Mouse (Mus musculus) forebrain, embryonic 11.5 days (tissue): ENCODE data around the gene Zdhhc18. TPM values are rescaled to one million over a fixed set of nuclear protein-coding genes. Genes with fewer than 3 reads are reported as not detected.

Experiments
- ATAC-seq: fragments of 200-750 bp; cut with Nextera tagmentation; replicated peaks from 2 replicates; pipeline ENCODE4 v1.8.0; 2017; ENCODE audit warnings: moderate TSS enrichment; ENCODE audit not compliant: low FRiP score
- DNase-seq: peaks from one replicate; pipeline ENCODE4 v3.0.0-alpha.2; 2017; ENCODE audit warnings: low spot score
- H3K27ac ChIP-seq: fragments of 300-500 bp; sonication (generic); 2 replicates; pipeline ENCODE4 v1.5.1; 2014; ENCODE audit warnings: low read depth, low read length
- H3K27me3 ChIP-seq: fragments of 300-500 bp; sonication (generic); 2 replicates; pipeline ENCODE4 v1.6.1; 2014; ENCODE audit warnings: mild to moderate bottlenecking, low read length, mixed read lengths; ENCODE audit not compliant: control insufficient read depth, insufficient read depth
- H3K36me3 ChIP-seq: fragments of 300-500 bp; sonication (generic); 2 replicates; pipeline ENCODE4 v1.6.1; 2014; ENCODE audit warnings: mild to moderate bottlenecking, low read length, moderate library complexity, mixed read lengths; ENCODE audit not compliant: control insufficient read depth, insufficient read depth
- H3K4me1 ChIP-seq: fragments of 300-500 bp; sonication (generic); replicated peaks from 2 replicates; pipeline ENCODE4 v1.6.1; 2014; ENCODE audit warnings: low read length, mixed read lengths; ENCODE audit not compliant: control insufficient read depth, insufficient read depth
- H3K4me2 ChIP-seq: fragments of 300-500 bp; sonication (generic); 2 replicates; pipeline ENCODE4 v1.6.1; 2014; ENCODE audit warnings: low read depth, mild to moderate bottlenecking, low read length, moderate library complexity, mixed read lengths; ENCODE audit not compliant: severe bottlenecking
- H3K4me3 ChIP-seq: fragments of 300-500 bp; sonication (generic); 2 replicates; pipeline ENCODE4 v1.5.1; 2014; ENCODE audit warnings: low read depth, low read length
- H3K9ac ChIP-seq: fragments of 300-500 bp; sonication (generic); 2 replicates; pipeline ENCODE4 v1.6.1; 2014; ENCODE audit warnings: low read length
- H3K9me3 ChIP-seq: fragments of 300-500 bp; sonication (generic); 2 replicates; pipeline ENCODE4 v1.6.1; 2016; ENCODE audit warnings: low read length, mixed read lengths; ENCODE audit not compliant: control insufficient read depth
- WGBS: fragments of 180-500 bp; shearing (Covaris S2); extraction: QIAGEN DNeasy Blood & Tissue Kit; methylation state at CpG from one replicate; pipeline ENCODE4 v1.1.7; 2014; 5-methylcytosine and 5-hydroxymethylcytosine counted together
- polyA plus RNA-seq: library from polyadenylated mRNA; unstranded; fragments of >200 nt; fragmentation: Nextera tagmentation; extraction: Ambion mirVana; gene quantifications from 2 replicates; pipeline ENCODE4 v1.2.1, GENCODE M21; 2014

Zdhhc18 gene
- 4.8 and 6.3 TPM in 2 replicates for polyA plus RNA-seq

DNA sequence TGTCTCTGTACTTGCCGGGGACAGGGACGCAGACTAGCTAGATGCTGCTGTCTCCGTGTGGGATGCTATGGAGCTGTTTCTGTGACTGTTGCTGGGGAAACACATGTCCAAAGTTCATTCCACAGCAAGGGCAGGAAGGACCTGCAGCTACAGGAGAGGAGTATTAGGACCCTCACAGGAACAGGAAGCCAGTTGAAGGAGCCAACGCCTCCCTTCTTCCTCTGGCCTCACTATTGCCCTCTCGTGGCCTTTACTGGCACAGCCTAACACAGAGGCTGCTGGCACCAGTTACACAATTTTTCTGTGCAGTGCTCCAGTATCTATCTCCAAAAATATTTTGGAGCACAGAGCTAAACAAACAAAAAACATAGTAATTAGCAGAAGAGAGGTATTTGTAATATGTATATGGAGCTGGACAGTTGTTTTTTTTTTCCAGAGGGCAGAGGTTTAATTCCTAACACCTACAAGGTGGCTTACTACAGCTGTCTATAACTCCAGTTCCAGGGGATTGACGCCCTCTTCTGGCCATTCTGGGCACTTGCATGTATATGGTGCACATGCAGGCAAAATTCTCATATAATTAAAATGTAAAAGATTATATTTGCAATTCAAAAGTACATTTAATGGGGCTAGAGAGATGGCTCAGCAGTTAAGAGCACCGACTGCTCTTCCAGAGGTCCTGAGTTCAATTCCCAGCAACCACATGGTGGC is at the start of gene Zdhhc18:
Gene Zdhhc18, minus strand, starts transcription at position 166 of the 711 bp plus-strand sequence.
- H3K9ac ChIP-seq = no peak within 1 kb of the TSS
- ATAC-seq = no peak
- peak; percentile 82 for DNase-seq

GRCm38 (mm10) chr4:133695363-133695762 is 45.4 kb upstream of the Zdhhc18 start:
- DNase-seq (no peak), ATAC-seq (no peak)
- Histone ChIP-seq H3K9ac (no peak overlapping the region), H3K4me2 (no peak overlapping the region), H3K27ac (no peak overlapping the region), H3K27me3 (no peaks in the 10 kb centered on the region), H3K4me3 (no peak overlapping the region), H3K36me3 (peaks cover 43% of the 10 kb centered on the region), H3K4me1 (no peaks in the 10 kb centered on the region), H3K9me3 (no peaks in the 10 kb centered on the region)
- WGBS = 88% methylated on average over 3 of the region's 3 CpGs

More for the DNA sequence above, at the start of gene Zdhhc18:
- no peaks in the 10 kb centered on the region for H3K36me3 ChIP-seq
- WGBS = 37% methylated on average over 7 of the region's 7 CpGs
- H3K4me1 ChIP-seq = no peaks in the 10 kb centered on the region
- H3K4me2 ChIP-seq = peak within 1 kb of the TSS; percentile 31; the same call in 1 of the 2 replicates
- H3K27me3 ChIP-seq = no peaks in the 10 kb centered on the region
- H3K9me3 ChIP-seq = no peaks in the 10 kb centered on the region
- H3K4me3 ChIP-seq = peak within 1 kb of the TSS; percentile 10; the same call in 1 of the 2 replicates
- no peak within 1 kb of the TSS for H3K27ac ChIP-seq

GRCm38 (mm10) chr4:133690252-133690651 is 40.3 kb upstream of the Zdhhc18 start:
- DNase-seq = no peak
- no peak overlapping the region for H3K9ac ChIP-seq
- H3K27me3 ChIP-seq = no peaks in the 10 kb centered on the region
- no peaks in the 10 kb centered on the region for H3K9me3 ChIP-seq
- ATAC-seq = no peak
- H3K4me1 ChIP-seq = no peaks in the 10 kb centered on the region
- peaks cover 73% of the 10 kb centered on the region for H3K36me3 ChIP-seq
- WGBS = 79% methylated on average over 5 of the region's 5 CpGs
- no peak overlapping the region for H3K27ac ChIP-seq
- no peak overlapping the region for H3K4me2 ChIP-seq
- no peak overlapping the region for H3K4me3 ChIP-seq

- 92% methylated on average over 7 of the region's 7 CpGs for WGBS
- ATAC-seq = no peak
Observed at GRCm38 (mm10) chr4:133688417-133689067, 38.6 kb upstream of the Zdhhc18 start.

DNA sequence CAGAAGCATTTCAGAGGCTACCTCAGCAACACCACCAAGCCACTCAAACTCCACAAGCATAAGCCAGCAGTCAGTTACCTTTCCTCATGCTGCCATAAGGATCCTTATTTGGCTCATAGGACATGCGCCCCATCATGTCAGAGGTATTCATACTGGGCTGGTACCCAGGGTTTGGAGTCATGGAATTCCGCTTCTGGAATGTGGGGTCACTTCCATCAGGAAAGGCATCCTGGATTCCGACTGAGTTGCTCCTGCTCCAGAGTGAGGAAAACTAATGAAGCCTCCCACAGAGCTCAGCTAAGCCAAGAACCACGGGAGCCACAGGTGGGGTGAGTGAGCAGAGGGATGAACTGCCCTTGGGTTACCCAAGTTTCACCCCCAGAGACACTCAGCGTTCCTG is 37.2 kb upstream of the Zdhhc18 start:
- no peak for ATAC-seq
- WGBS = 87% methylated on average over 5 of the region's 5 CpGs
- H3K9ac ChIP-seq = no peak overlapping the region

More at GRCm38 (mm10) chr4:133688417-133689067, 38.6 kb upstream of the Zdhhc18 start:
- DNase-seq = no peak
- no peaks in the 10 kb centered on the region for H3K4me1 ChIP-seq
- H3K27me3 ChIP-seq = no peaks in the 10 kb centered on the region
- H3K4me2 ChIP-seq = no peak overlapping the region
- H3K9ac ChIP-seq = no peak overlapping the region
- H3K4me3 ChIP-seq = no peak overlapping the region
- H3K36me3 ChIP-seq = peaks cover 74% of the 10 kb centered on the region
- no peak overlapping the region for H3K27ac ChIP-seq
- no peaks in the 10 kb centered on the region for H3K9me3 ChIP-seq

DNA sequence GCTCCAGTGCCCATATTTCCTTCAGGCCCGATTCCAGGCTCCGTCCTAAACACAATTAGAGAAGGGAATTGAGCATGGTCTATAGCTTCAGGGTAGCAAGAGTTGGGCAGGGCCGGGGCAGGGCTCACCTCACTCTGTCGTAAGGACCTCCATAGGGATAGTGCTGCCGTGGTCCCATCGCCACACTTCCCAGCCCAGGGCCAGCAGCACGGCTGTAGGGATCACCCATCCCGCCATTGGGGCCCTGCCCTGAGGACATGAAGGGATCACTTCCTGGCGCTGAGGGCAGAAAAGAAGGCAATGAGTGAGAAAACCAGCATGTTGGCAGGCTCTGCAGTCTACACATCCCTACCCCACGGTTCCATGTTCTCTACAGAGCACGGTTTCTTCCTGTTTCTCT is 36.6 kb upstream of the Zdhhc18 start:
- Histone ChIP-seq H3K4me3 (no peak overlapping the region), H3K4me2 (no peak overlapping the region), H3K9me3 (no peaks in the 10 kb centered on the region), H3K27me3 (no peaks in the 10 kb centered on the region), H3K27ac (no peak overlapping the region), H3K36me3 (peaks cover 60% of the 10 kb centered on the region), H3K9ac (no peak overlapping the region), H3K4me1 (no peaks in the 10 kb centered on the region)
- WGBS = 94% methylated on average over 11 of the region's 11 CpGs
- no peak for ATAC-seq
- no peak for DNase-seq

More for the DNA sequence above, 37.2 kb upstream of the Zdhhc18 start:
- H3K27me3 ChIP-seq = no peaks in the 10 kb centered on the region
- no peak overlapping the region for H3K4me2 ChIP-seq
- peaks cover 65% of the 10 kb centered on the region for H3K36me3 ChIP-seq
- no peak overlapping the region for H3K4me3 ChIP-seq
- H3K27ac ChIP-seq = no peak overlapping the region
- H3K9me3 ChIP-seq = no peaks in the 10 kb centered on the region
- DNase-seq = no peak
- H3K4me1 ChIP-seq = no peaks in the 10 kb centered on the region

- ATAC-seq (no peak), DNase-seq (no peak)
- Histone ChIP-seq H3K4me2 (no peak overlapping the region), H3K27ac (no peak overlapping the region), H3K4me3 (no peak overlapping the region), H3K4me1 (peaks cover 5% of the 10 kb centered on the region; the same call in 1 of the 2 replicates), H3K9ac (no peak overlapping the region), H3K27me3 (no peaks in the 10 kb centered on the region), H3K36me3 (peaks cover 28% of the 10 kb centered on the region), H3K9me3 (no peaks in the 10 kb centered on the region)
- WGBS = 90% methylated on average over 14 of the region's 14 CpGs
Observed at GRCm38 (mm10) chr4:133680206-133680786, 30.3 kb upstream of the Zdhhc18 start.

GRCm38 (mm10) chr4:133679629-133680028 is 29.7 kb upstream of the Zdhhc18 start:
- 94% methylated on average over 7 of the region's 7 CpGs for WGBS
- no peak overlapping the region for H3K4me3 ChIP-seq
- no peak for ATAC-seq

More at GRCm38 (mm10) chr4:133679629-133680028, 29.7 kb upstream of the Zdhhc18 start:
- DNase-seq = no peak
- H3K9ac ChIP-seq = no peak overlapping the region
- no peaks in the 10 kb centered on the region for H3K27me3 ChIP-seq
- no peak overlapping the region for H3K27ac ChIP-seq
- H3K4me1 ChIP-seq = peaks cover 6% of the 10 kb centered on the region
- H3K4me2 ChIP-seq = no peak overlapping the region
- H3K9me3 ChIP-seq = no peaks in the 10 kb centered on the region
- H3K36me3 ChIP-seq = peaks cover 22% of the 10 kb centered on the region
